Mouse (Mus musculus): ENCODE measurements around the gene Jmjd7. TPM values are rescaled to one million over a fixed set of nuclear protein-coding genes. Genes with fewer than 3 reads are reported as not detected.

The Jmjd7 gene
- polyA plus RNA-seq, 1 experiment from 2014 or later: 13.5 TPM

- no peaks in the 10 kb centered on the region for H3K9me3 ChIP-seq (ENCODE audit: control insufficient read depth, low read length)
- no peaks in the 10 kb centered on the region for H3K27me3 ChIP-seq (replicated peaks; ENCODE audit: control insufficient read depth, insufficient read depth, low read length)
- no peak for DNase-seq (ENCODE audit: low spot score)
- H3K36me3 ChIP-seq (ENCODE audit: control insufficient read depth, insufficient read depth, low read length): peaks cover 12% of the 10 kb centered on the region
- no peak overlapping the region for H3K4me2 ChIP-seq
- 61% methylated on average over 3 of the region's 3 CpGs for WGBS
- peaks cover 2% of the 10 kb centered on the region; the same call in 1 of the 2 replicates for H3K4me1 ChIP-seq (replicated peaks; ENCODE audit: control insufficient read depth, insufficient read depth, low read length)
- H3K4me3 ChIP-seq (ENCODE audit: low read depth, low read length): no peak overlapping the region
- ATAC-seq (replicated peaks; ENCODE audit: low FRiP score): no peak
- H3K27ac ChIP-seq (ENCODE audit: low read depth, low read length): no peak overlapping the region
- no peak overlapping the region for H3K9ac ChIP-seq (ENCODE audit: low read depth, low read length)
These were observed 17.4 kb downstream of the Jmjd7 start for GRCm38 (mm10) chr2:120044676-120045075.

GRCm38 (mm10) chr2:120046486-120047310, 19.4 kb downstream of the Jmjd7 start:
- Histone ChIP-seq H3K9me3 (ENCODE audit: control insufficient read depth, low read length) (no peaks in the 10 kb centered on the region), H3K27ac (ENCODE audit: low read depth, low read length) (no peak overlapping the region), H3K27me3 (replicated peaks; ENCODE audit: control insufficient read depth, insufficient read depth, low read length) (no peaks in the 10 kb centered on the region), H3K9ac (ENCODE audit: low read depth, low read length) (no peak overlapping the region), H3K4me2 (no peak overlapping the region), H3K36me3 (ENCODE audit: control insufficient read depth, insufficient read depth, low read length) (no peaks in the 10 kb centered on the region), H3K4me3 (ENCODE audit: low read depth, low read length) (no peak overlapping the region), H3K4me1 (replicated peaks; ENCODE audit: control insufficient read depth, insufficient read depth, low read length) (peaks cover 2% of the 10 kb centered on the region; the same call in 1 of the 2 replicates)
- WGBS: 65% methylated on average over 14 of the region's 14 CpGs
- DNase-seq (ENCODE audit: low spot score): no peak
- no peak for ATAC-seq (replicated peaks; ENCODE audit: low FRiP score)

- WGBS: 74% methylated on average over 9 of the region's 9 CpGs
- H3K4me1 ChIP-seq (replicated peaks; ENCODE audit: control insufficient read depth, insufficient read depth, low read length): peaks cover 2% of the 10 kb centered on the region; the same call in 1 of the 2 replicates
- H3K9ac ChIP-seq (ENCODE audit: low read depth, low read length): no peak overlapping the region
- no peak overlapping the region for H3K4me3 ChIP-seq (ENCODE audit: low read depth, low read length)
- no peaks in the 10 kb centered on the region for H3K27me3 ChIP-seq (replicated peaks; ENCODE audit: control insufficient read depth, insufficient read depth, low read length)
- ATAC-seq (replicated peaks; ENCODE audit: low FRiP score): no peak
- H3K27ac ChIP-seq (ENCODE audit: low read depth, low read length): no peak overlapping the region
- H3K4me2 ChIP-seq: no peak overlapping the region
- no peaks in the 10 kb centered on the region for H3K36me3 ChIP-seq (ENCODE audit: control insufficient read depth, insufficient read depth, low read length)
- H3K9me3 ChIP-seq (ENCODE audit: control insufficient read depth, low read length): no peaks in the 10 kb centered on the region
- DNase-seq (ENCODE audit: low spot score): no peak
These were observed 20.9 kb downstream of the Jmjd7 start for GRCm38 (mm10) chr2:120048173-120048572.

- Histone ChIP-seq H3K4me3 (ENCODE audit: low read depth, low read length) (no peak overlapping the region), H3K4me2 (no peak overlapping the region), H3K27ac (ENCODE audit: low read depth, low read length) (no peak overlapping the region), H3K9ac (ENCODE audit: low read depth, low read length) (no peak overlapping the region), H3K36me3 (ENCODE audit: control insufficient read depth, insufficient read depth, low read length) (no peaks in the 10 kb centered on the region), H3K9me3 (ENCODE audit: control insufficient read depth, low read length) (no peaks in the 10 kb centered on the region), H3K27me3 (replicated peaks; ENCODE audit: control insufficient read depth, insufficient read depth, low read length) (no peaks in the 10 kb centered on the region), H3K4me1 (replicated peaks; ENCODE audit: control insufficient read depth, insufficient read depth, low read length) (no peaks in the 10 kb centered on the region)
- WGBS: 62% methylated on average over 10 of the region's 10 CpGs
- no peak for DNase-seq (ENCODE audit: low spot score)
- ATAC-seq (replicated peaks; ENCODE audit: low FRiP score): peak; percentile 41; the same call in 1 of the 2 replicates
These were observed 22.5 kb downstream of the Jmjd7 start for GRCm38 (mm10) chr2:120049632-120050274.

- H3K9ac ChIP-seq (ENCODE audit: low read depth, low read length): no peak overlapping the region
These were observed 24.1 kb downstream of the Jmjd7 start for GRCm38 (mm10) chr2:120051405-120051804.

GRCm38 (mm10) chr2:120054771-120055552, 27.7 kb downstream of the Jmjd7 start:
- Histone ChIP-seq H3K27me3 (replicated peaks; ENCODE audit: control insufficient read depth, insufficient read depth, low read length) (no peaks in the 10 kb centered on the region), H3K27ac (ENCODE audit: low read depth, low read length) (no peak overlapping the region), H3K9ac (ENCODE audit: low read depth, low read length) (no peak overlapping the region), H3K4me2 (no peak overlapping the region), H3K4me1 (replicated peaks; ENCODE audit: control insufficient read depth, insufficient read depth, low read length) (no peaks in the 10 kb centered on the region), H3K4me3 (ENCODE audit: low read depth, low read length) (no peak overlapping the region), H3K9me3 (ENCODE audit: control insufficient read depth, low read length) (no peaks in the 10 kb centered on the region), H3K36me3 (ENCODE audit: control insufficient read depth, insufficient read depth, low read length) (no peaks in the 10 kb centered on the region)
- WGBS: 75% methylated on average over 12 of the region's 12 CpGs
- no peak for ATAC-seq (replicated peaks; ENCODE audit: low FRiP score)
- no peak for DNase-seq (ENCODE audit: low spot score)

More at GRCm38 (mm10) chr2:120051405-120051804, 24.1 kb downstream of the Jmjd7 start:
- no peak overlapping the region for H3K4me3 ChIP-seq (ENCODE audit: low read depth, low read length)
- no peak for DNase-seq (ENCODE audit: low spot score)
- no peaks in the 10 kb centered on the region for H3K36me3 ChIP-seq (ENCODE audit: control insufficient read depth, insufficient read depth, low read length)
- 63% methylated on average over 6 of the region's 6 CpGs for WGBS
- no peaks in the 10 kb centered on the region for H3K9me3 ChIP-seq (ENCODE audit: control insufficient read depth, low read length)
- H3K27ac ChIP-seq (ENCODE audit: low read depth, low read length): no peak overlapping the region
- no peak overlapping the region for H3K4me2 ChIP-seq
- no peaks in the 10 kb centered on the region for H3K27me3 ChIP-seq (replicated peaks; ENCODE audit: control insufficient read depth, insufficient read depth, low read length)
- no peak for ATAC-seq (replicated peaks; ENCODE audit: low FRiP score)
- no peaks in the 10 kb centered on the region for H3K4me1 ChIP-seq (replicated peaks; ENCODE audit: control insufficient read depth, insufficient read depth, low read length)

- Histone ChIP-seq H3K9ac (ENCODE audit: low read depth, low read length) (no peak overlapping the region), H3K4me3 (ENCODE audit: low read depth, low read length) (no peak overlapping the region), H3K36me3 (ENCODE audit: control insufficient read depth, insufficient read depth, low read length) (no peaks in the 10 kb centered on the region), H3K27ac (ENCODE audit: low read depth, low read length) (no peak overlapping the region), H3K4me1 (replicated peaks; ENCODE audit: control insufficient read depth, insufficient read depth, low read length) (no peaks in the 10 kb centered on the region), H3K27me3 (replicated peaks; ENCODE audit: control insufficient read depth, insufficient read depth, low read length) (no peaks in the 10 kb centered on the region), H3K4me2 (no peak overlapping the region), H3K9me3 (ENCODE audit: control insufficient read depth, low read length) (no peaks in the 10 kb centered on the region)
- DNase-seq (ENCODE audit: low spot score) (no peak), ATAC-seq (replicated peaks; ENCODE audit: low FRiP score) (no peak)
- 82% methylated on average over 10 of the region's 10 CpGs for WGBS
These were observed 28.6 kb downstream of the Jmjd7 start for GRCm38 (mm10) chr2:120055923-120056322.

GRCm38 (mm10) chr2:120058818-120059217, 31.5 kb downstream of the Jmjd7 start:
- no peak overlapping the region for H3K4me2 ChIP-seq
- H3K4me1 ChIP-seq (replicated peaks; ENCODE audit: control insufficient read depth, insufficient read depth, low read length): no peaks in the 10 kb centered on the region
- no peak overlapping the region for H3K4me3 ChIP-seq (ENCODE audit: low read depth, low read length)
- ATAC-seq (replicated peaks; ENCODE audit: low FRiP score) (no peak), DNase-seq (ENCODE audit: low spot score) (no peak)
- no peak overlapping the region for H3K27ac ChIP-seq (ENCODE audit: low read depth, low read length)
- WGBS: 76% methylated on average over 4 of the region's 4 CpGs
- no peaks in the 10 kb centered on the region for H3K36me3 ChIP-seq (ENCODE audit: control insufficient read depth, insufficient read depth, low read length)
- no peaks in the 10 kb centered on the region for H3K9me3 ChIP-seq (ENCODE audit: control insufficient read depth, low read length)
- H3K27me3 ChIP-seq (replicated peaks; ENCODE audit: control insufficient read depth, insufficient read depth, low read length): no peaks in the 10 kb centered on the region
- H3K9ac ChIP-seq (ENCODE audit: low read depth, low read length): no peak overlapping the region
